Mouse (Mus musculus): Measurements from ENCODE around the gene Inpp5a. TPM values are rescaled to one million over a fixed set of nuclear protein-coding genes. Genes with fewer than 3 reads are reported as not detected.

Inpp5a gene
- total RNA-seq, 1 experiment = 11.5 TPM

DNA sequence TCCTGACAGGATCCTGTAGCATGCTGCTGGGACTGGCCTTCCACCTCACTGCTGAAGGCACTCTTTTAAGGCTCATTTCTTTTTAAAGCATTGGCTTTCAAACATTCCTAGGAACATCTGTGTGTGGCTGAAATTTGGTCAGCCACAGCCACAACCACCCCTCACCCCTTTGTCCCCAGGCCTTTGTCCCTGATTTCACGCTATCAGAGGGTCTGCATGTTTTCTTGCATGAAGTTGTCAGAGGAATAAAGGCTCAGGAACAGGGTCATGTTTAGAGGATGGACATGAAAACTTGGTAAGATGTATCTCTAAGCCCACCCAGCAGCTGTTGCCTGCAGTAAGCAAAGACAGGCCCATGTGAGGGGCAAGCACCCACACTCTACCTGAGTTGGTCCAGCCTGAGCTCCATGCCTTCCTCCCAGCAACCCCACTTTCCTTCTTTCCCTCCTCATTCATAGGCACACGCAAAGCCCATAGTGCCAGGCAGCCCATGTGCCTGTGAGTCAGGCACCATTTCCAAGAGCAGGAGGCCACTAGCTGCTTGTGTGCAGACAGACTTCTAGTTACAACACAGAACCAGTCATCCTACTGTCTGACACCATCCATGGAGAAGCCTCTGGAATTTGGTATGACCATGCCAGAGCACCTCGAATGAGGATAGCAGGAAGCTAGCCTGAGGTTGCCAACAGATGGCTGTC is 161.3 kb downstream of the Inpp5a start:
- Histone ChIP-seq H3K36me3 (ENCODE audit: control insufficient read depth, insufficient read depth, low read length, poor library complexity, severe bottlenecking) (no peaks in the 10 kb centered on the region), H3K27ac (ENCODE audit: insufficient read depth, low read depth, low read length, poor library complexity, severe bottlenecking) (no peak overlapping the region), H3K9ac (ENCODE audit: insufficient read depth, low read depth, low read length, poor library complexity, severe bottlenecking) (no peak overlapping the region), H3K4me1 (ENCODE audit: control insufficient read depth in 2 of 2, insufficient read depth in 2 of 2, low read length in 2 of 2, poor library complexity in 1 of 2) (peaks cover 0 to 3% of the 10 kb centered on the region in 2 experiments; a peak in 1 of 4 replicates), H3K4me3 (ENCODE audit: insufficient read depth in 1 of 2, low read depth in 1 of 2, low read length in 2 of 2, poor library complexity in 1 of 2, severe bottlenecking in 1 of 2) (no peak overlapping the region), H3K9me3 (ENCODE audit: control insufficient read depth, insufficient read depth, low read depth, low read length) (no peaks in the 10 kb centered on the region)
- DNase-seq (ENCODE audit: low read depth, low spot score) = no peak
- in situ Hi-C loops (cut with MboI; ENCODE audit: low sequenced_read_pairs in 2 of 2, unreplicated experiment in 2 of 2) = no loop called here
- no peak for TF ChIP-seq ZNF384 (IDR thresholded peaks at IDR 0.05; ENCODE audit: low read depth, low read length)
- TF ChIP-seq MAFK (IDR thresholded peaks at IDR 0.05; ENCODE audit: insufficient read depth, low read depth, low read length) = no peak
- no peak for TF ChIP-seq ZC3H11A (IDR thresholded peaks at IDR 0.05; ENCODE audit: borderline replicate concordance, low read depth, low read length)
- TF ChIP-seq CHD2 (IDR thresholded peaks at IDR 0.05; ENCODE audit: low read depth, low read length) = no peak
- TF ChIP-seq HCFC1 (IDR thresholded peaks at IDR 0.05; ENCODE audit: borderline replicate concordance, insufficient read depth, low read length) = no peak

DNA sequence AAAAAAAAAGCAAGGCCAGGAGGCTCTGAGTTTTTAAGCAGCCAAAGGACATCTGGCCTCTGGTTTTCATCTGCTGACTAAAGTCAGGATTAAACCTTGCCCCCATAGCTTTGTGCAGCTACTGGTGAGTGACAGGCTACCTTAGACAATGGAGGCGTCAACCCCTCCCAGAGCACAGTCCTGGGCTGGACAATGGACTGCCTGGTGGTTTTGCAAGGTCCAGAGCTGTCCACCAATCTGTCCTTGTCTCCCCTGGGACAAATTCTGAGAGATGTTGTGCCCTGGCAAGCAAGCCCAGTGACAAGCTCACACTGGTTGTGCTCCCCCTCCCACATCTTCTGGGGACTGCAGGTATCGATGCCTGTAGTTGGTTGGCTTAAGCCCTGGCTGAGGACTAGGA is 162.6 kb downstream of the Inpp5a start:
- no peaks in the 10 kb centered on the region for H3K9me3 ChIP-seq (ENCODE audit: control insufficient read depth, insufficient read depth, low read depth, low read length)
- no peaks in the 10 kb centered on the region for H3K36me3 ChIP-seq (ENCODE audit: control insufficient read depth, insufficient read depth, low read length, poor library complexity, severe bottlenecking)
- no peak overlapping the region for H3K27ac ChIP-seq (ENCODE audit: insufficient read depth, low read depth, low read length, poor library complexity, severe bottlenecking)
- in situ Hi-C loops (cut with MboI; ENCODE audit: low sequenced_read_pairs in 2 of 2, unreplicated experiment in 2 of 2) = no loop called here
- no peak overlapping the region for H3K4me3 ChIP-seq (ENCODE audit: insufficient read depth in 1 of 2, low read depth in 1 of 2, low read length in 2 of 2, poor library complexity in 1 of 2, severe bottlenecking in 1 of 2)
- H3K9ac ChIP-seq (ENCODE audit: insufficient read depth, low read depth, low read length, poor library complexity, severe bottlenecking) = no peak overlapping the region
- no peaks in the 10 kb centered on the region for H3K4me1 ChIP-seq (ENCODE audit: control insufficient read depth in 2 of 2, insufficient read depth in 2 of 2, low read length in 2 of 2, poor library complexity in 1 of 2)
- no peak for DNase-seq (ENCODE audit: low read depth, low spot score)
- TF ChIP-seq CHD2 (IDR thresholded peaks at IDR 0.05; ENCODE audit: low read depth, low read length) (no peak), ZC3H11A (IDR thresholded peaks at IDR 0.05; ENCODE audit: borderline replicate concordance, low read depth, low read length) (no peak), ZNF384 (IDR thresholded peaks at IDR 0.05; ENCODE audit: low read depth, low read length) (no peak), MAFK (IDR thresholded peaks at IDR 0.05; ENCODE audit: insufficient read depth, low read depth, low read length) (no peak), HCFC1 (IDR thresholded peaks at IDR 0.05; ENCODE audit: borderline replicate concordance, insufficient read depth, low read length) (no peak)

DNA sequence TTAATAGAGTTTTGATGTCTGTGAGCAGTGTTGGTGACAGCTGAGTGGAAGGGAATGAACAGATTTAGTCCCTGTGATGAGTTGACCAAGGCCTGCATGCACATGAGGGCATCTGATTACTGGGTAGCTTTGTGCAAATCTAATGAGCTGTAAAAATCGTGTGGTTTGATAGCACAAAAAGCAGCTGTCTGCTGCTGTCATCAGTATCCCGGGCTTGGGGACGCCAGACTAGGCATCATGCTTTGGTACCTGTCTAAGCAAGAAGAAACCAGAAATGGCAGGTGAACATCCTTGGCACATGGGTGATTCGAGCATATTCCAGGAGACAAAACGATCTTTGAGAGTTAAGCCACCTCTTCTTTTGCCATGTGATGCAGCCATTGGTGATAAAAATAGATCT is 167.4 kb downstream of the Inpp5a start:
- no peak for TF ChIP-seq MAFK (IDR thresholded peaks at IDR 0.05; ENCODE audit: insufficient read depth, low read depth, low read length)
- TF ChIP-seq ZC3H11A (IDR thresholded peaks at IDR 0.05; ENCODE audit: borderline replicate concordance, low read depth, low read length) = no peak
- no peak for TF ChIP-seq HCFC1 (IDR thresholded peaks at IDR 0.05; ENCODE audit: borderline replicate concordance, insufficient read depth, low read length)
- no peak for TF ChIP-seq CHD2 (IDR thresholded peaks at IDR 0.05; ENCODE audit: low read depth, low read length)
- no peak for TF ChIP-seq ZNF384 (IDR thresholded peaks at IDR 0.05; ENCODE audit: low read depth, low read length)
- Histone ChIP-seq H3K4me3 (ENCODE audit: insufficient read depth in 1 of 2, low read depth in 1 of 2, low read length in 2 of 2, poor library complexity in 1 of 2, severe bottlenecking in 1 of 2) (no peak overlapping the region), H3K4me1 (ENCODE audit: control insufficient read depth in 2 of 2, insufficient read depth in 2 of 2, low read length in 2 of 2, poor library complexity in 1 of 2) (peaks cover 0 to 2% of the 10 kb centered on the region in 2 experiments; a peak in 1 of 4 replicates), H3K36me3 (ENCODE audit: control insufficient read depth, insufficient read depth, low read length, poor library complexity, severe bottlenecking) (peaks cover 5% of the 10 kb centered on the region; the same call in 1 of the 2 replicates), H3K9me3 (ENCODE audit: control insufficient read depth, insufficient read depth, low read depth, low read length) (no peaks in the 10 kb centered on the region), H3K9ac (ENCODE audit: insufficient read depth, low read depth, low read length, poor library complexity, severe bottlenecking) (no peak overlapping the region), H3K27ac (ENCODE audit: insufficient read depth, low read depth, low read length, poor library complexity, severe bottlenecking) (no peak overlapping the region)
- DNase-seq (ENCODE audit: low read depth, low spot score) = no peak
- in situ Hi-C loops (cut with MboI; ENCODE audit: low sequenced_read_pairs in 2 of 2, unreplicated experiment in 2 of 2) = no loop called here

DNA sequence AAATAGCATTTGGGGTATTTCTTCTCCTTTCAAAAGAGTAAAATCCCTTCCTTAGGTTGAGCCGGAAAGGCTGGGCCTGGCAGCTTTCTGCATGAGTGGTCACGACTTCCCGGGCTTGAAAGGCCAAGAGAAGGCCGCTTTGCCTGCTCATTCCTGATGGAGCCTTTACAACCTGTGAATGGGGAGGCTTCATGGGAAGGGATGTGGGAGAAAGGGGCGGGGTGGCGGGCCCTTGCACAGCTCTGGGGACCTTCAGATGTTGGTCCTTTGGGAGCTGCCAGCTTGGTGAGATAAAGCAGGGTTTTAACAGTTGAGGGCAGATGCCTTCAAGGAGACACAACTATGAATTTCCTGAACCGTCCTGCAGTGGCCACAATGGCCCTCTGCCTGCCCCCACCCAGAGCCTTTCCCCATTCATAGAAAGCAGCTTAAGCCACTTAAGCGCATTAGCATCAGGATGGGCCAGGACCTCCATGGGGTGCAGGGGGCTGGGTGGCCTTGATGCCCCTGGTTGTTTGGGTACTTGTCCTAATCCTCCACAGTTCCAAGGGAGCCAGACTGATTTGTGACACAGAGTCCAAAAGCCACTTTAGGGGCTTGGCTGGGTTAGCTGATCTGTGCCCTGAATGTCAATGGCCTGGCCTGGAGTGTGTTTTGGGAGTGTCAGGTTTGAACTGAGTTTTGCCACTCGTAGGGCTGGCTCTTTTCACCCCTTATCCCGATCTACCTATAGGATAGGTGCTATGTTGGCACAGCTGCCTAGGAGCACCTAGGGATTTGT is 168.0 kb downstream of the Inpp5a start:
- H3K9ac ChIP-seq (ENCODE audit: insufficient read depth, low read depth, low read length, poor library complexity, severe bottlenecking) = no peak overlapping the region
- no peak overlapping the region for H3K4me3 ChIP-seq (ENCODE audit: insufficient read depth in 1 of 2, low read depth in 1 of 2, low read length in 2 of 2, poor library complexity in 1 of 2, severe bottlenecking in 1 of 2)
- H3K27ac ChIP-seq (ENCODE audit: insufficient read depth, low read depth, low read length, poor library complexity, severe bottlenecking) = no peak overlapping the region
- no peak for DNase-seq (ENCODE audit: low read depth, low spot score)
- in situ Hi-C loops (cut with MboI; ENCODE audit: low sequenced_read_pairs in 2 of 2, unreplicated experiment in 2 of 2) = no loop called here
- peaks cover 0 to 2% of the 10 kb centered on the region in 2 experiments; a peak in 1 of 4 replicates for H3K4me1 ChIP-seq (ENCODE audit: control insufficient read depth in 2 of 2, insufficient read depth in 2 of 2, low read length in 2 of 2, poor library complexity in 1 of 2)
- no peaks in the 10 kb centered on the region for H3K9me3 ChIP-seq (ENCODE audit: control insufficient read depth, insufficient read depth, low read depth, low read length)
- peaks cover 5% of the 10 kb centered on the region; the same call in 1 of the 2 replicates for H3K36me3 ChIP-seq (ENCODE audit: control insufficient read depth, insufficient read depth, low read length, poor library complexity, severe bottlenecking)
- TF ChIP-seq MAFK (IDR thresholded peaks at IDR 0.05; ENCODE audit: insufficient read depth, low read depth, low read length) = no peak
- no peak for TF ChIP-seq HCFC1 (IDR thresholded peaks at IDR 0.05; ENCODE audit: borderline replicate concordance, insufficient read depth, low read length)
- no peak for TF ChIP-seq ZC3H11A (IDR thresholded peaks at IDR 0.05; ENCODE audit: borderline replicate concordance, low read depth, low read length)
- no peak for TF ChIP-seq CHD2 (IDR thresholded peaks at IDR 0.05; ENCODE audit: low read depth, low read length)
- TF ChIP-seq ZNF384 (IDR thresholded peaks at IDR 0.05; ENCODE audit: low read depth, low read length) = no peak

Measured in ES-E14 (cell line).